Mouse (Mus musculus): Measurements from ENCODE around the gene Ephb1. TPM values are rescaled to one million over a fixed set of nuclear protein-coding genes. Genes with fewer than 3 reads are reported as not detected.

Ephb1 gene
- polyA plus RNA-seq, 1 experiment = not detected

GRCm38 (mm10) chr9:102126510-102126909, 228.0 kb downstream of the Ephb1 start:
- Histone ChIP-seq H3K4me3 (ENCODE audit: insufficient read depth, low read depth, low read length) (no peak overlapping the region), H3K4me1 (ENCODE audit: control insufficient read depth, insufficient read depth, insufficient read length, low read length) (no peaks in the 10 kb centered on the region), H3K27ac (replicated peaks; ENCODE audit: low read depth, low read length) (no peak overlapping the region)

GRCm38 (mm10) chr9:102122880-102123453, 231.5 kb downstream of the Ephb1 start:
- H3K27ac ChIP-seq (replicated peaks; ENCODE audit: low read depth, low read length) = no peak overlapping the region
- H3K4me3 ChIP-seq (ENCODE audit: insufficient read depth, low read depth, low read length) = no peak overlapping the region
- H3K4me1 ChIP-seq (ENCODE audit: control insufficient read depth, insufficient read depth, insufficient read length, low read length) = no peaks in the 10 kb centered on the region

- Histone ChIP-seq H3K27ac (replicated peaks; ENCODE audit: low read depth, low read length) (no peak overlapping the region), H3K4me1 (ENCODE audit: control insufficient read depth, insufficient read depth, insufficient read length, low read length) (no peaks in the 10 kb centered on the region), H3K4me3 (ENCODE audit: insufficient read depth, low read depth, low read length) (no peak overlapping the region)
Observed at GRCm38 (mm10) chr9:102119422-102119821, 235.1 kb downstream of the Ephb1 start.

GRCm38 (mm10) chr9:102115326-102115725, 239.2 kb downstream of the Ephb1 start:
- Histone ChIP-seq H3K4me3 (ENCODE audit: insufficient read depth, low read depth, low read length) (no peak overlapping the region), H3K4me1 (ENCODE audit: control insufficient read depth, insufficient read depth, insufficient read length, low read length) (no peaks in the 10 kb centered on the region), H3K27ac (replicated peaks; ENCODE audit: low read depth, low read length) (no peak overlapping the region)

- Histone ChIP-seq H3K4me1 (ENCODE audit: control insufficient read depth, insufficient read depth, insufficient read length, low read length) (no peaks in the 10 kb centered on the region), H3K27ac (replicated peaks; ENCODE audit: low read depth, low read length) (no peak overlapping the region), H3K4me3 (ENCODE audit: insufficient read depth, low read depth, low read length) (no peak overlapping the region)
Observed at GRCm38 (mm10) chr9:102111471-102111870, 243.0 kb downstream of the Ephb1 start.

DNA sequence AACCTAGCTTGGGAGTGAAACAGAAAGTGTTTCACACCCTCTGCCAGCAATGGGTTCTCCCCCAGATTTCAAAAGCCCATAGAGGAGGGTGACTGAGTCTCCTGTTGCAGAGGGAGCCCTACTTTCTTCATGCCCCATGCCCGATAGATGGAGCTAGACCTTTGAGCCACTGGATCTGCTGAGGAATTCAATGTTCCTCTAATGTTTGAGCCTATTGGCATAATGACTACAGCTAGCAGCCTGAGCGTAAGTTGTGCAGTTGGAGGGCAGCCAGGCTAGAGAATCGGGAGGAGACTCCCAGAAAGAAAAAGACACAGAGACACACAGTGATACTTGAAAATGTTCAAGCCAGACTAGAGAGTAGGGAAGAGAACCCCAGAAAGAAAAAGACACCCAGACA, 246.5 kb downstream of the Ephb1 start:
- H3K4me3 ChIP-seq (ENCODE audit: insufficient read depth, low read depth, low read length) = no peak overlapping the region
- H3K27ac ChIP-seq (replicated peaks; ENCODE audit: low read depth, low read length) = no peak overlapping the region
- no peaks in the 10 kb centered on the region for H3K4me1 ChIP-seq (ENCODE audit: control insufficient read depth, insufficient read depth, insufficient read length, low read length)

DNA sequence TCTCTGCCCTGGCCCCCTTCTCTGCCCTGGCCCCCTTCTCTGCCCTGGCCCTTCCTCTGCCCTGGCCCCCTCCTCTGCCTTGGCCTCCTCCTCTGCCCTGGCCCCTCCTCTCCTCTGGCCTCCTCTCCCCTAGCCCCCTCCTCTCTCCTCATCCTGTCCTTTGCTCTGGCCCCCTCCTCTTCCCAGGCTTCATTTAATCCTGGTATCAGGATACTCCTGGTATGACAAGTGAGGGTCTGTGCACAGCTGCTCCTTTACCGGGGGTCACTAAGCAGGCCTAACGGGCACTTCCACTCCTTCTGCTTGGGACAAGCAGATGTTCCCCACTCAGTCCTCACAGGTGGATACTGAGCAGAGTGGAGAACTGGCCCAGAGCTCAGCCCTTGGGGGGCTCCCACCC, 247.3 kb downstream of the Ephb1 start:
- no peak overlapping the region for H3K27ac ChIP-seq (replicated peaks; ENCODE audit: low read depth, low read length)
- H3K4me3 ChIP-seq (ENCODE audit: insufficient read depth, low read depth, low read length) = no peak overlapping the region
- no peaks in the 10 kb centered on the region for H3K4me1 ChIP-seq (ENCODE audit: control insufficient read depth, insufficient read depth, insufficient read length, low read length)

- Histone ChIP-seq H3K4me1 (ENCODE audit: control insufficient read depth, insufficient read depth, insufficient read length, low read length) (no peaks in the 10 kb centered on the region), H3K4me3 (ENCODE audit: insufficient read depth, low read depth, low read length) (no peak overlapping the region), H3K27ac (replicated peaks; ENCODE audit: low read depth, low read length) (no peak overlapping the region)
Observed at GRCm38 (mm10) chr9:102096825-102097224, 257.7 kb downstream of the Ephb1 start.

GRCm38 (mm10) chr9:102088598-102088997, 265.9 kb downstream of the Ephb1 start:
- Histone ChIP-seq H3K4me3 (ENCODE audit: insufficient read depth, low read depth, low read length) (no peak overlapping the region), H3K27ac (replicated peaks; ENCODE audit: low read depth, low read length) (no peak overlapping the region), H3K4me1 (ENCODE audit: control insufficient read depth, insufficient read depth, insufficient read length, low read length) (no peaks in the 10 kb centered on the region)

DNA sequence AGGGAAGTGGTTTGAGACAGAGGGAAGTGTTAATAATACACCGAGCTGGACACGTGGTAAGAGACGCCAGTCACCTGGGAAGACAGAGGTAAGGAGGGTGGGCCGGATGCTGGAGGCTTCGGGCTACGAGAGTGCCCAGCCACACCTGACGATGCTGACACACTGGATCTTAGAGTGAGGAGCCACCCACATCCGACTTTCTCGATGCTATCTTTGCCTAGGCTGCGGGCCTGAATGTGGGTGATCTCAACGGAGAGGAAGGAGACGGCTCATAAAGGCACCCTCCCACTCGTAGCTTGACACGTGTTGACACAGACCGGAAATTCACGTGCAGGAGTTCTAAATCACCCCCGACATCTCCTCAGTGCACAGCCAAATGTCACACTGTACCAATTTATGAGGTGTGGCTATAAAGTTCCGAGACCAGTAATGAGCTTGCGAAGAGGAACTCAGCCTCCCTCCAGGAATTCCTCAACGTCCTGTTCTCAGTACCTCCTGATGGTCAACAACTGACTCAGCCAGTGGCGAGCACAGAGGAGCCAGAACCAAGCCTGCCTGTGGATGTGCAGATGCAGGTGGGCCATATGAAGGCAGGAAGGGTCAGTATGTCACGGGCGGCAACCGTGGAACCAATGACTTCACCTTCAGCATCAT, 268.3 kb downstream of the Ephb1 start:
- Histone ChIP-seq H3K4me1 (ENCODE audit: control insufficient read depth, insufficient read depth, insufficient read length, low read length) (no peaks in the 10 kb centered on the region), H3K27ac (replicated peaks; ENCODE audit: low read depth, low read length) (no peak overlapping the region), H3K4me3 (ENCODE audit: insufficient read depth, low read depth, low read length) (no peak overlapping the region)

DNA sequence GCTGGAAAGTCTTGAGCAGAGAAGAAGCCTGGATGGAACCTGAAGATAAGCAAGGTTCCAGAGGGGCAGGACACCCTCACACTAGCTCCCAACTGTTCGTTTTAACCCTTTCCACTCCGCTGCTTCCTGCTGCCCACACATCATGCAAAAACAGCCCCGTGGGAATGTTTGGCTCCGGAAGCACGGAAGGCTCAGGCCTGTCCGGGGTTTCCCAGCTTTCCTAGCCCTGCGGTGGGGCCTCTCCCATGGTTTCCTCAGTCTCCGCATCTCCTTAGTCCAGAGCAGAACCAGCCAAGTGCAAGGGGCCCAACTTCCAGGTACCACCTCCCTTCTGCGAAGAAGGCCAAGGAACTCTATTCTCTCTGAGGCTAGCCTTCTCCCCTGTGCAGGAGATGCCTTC, 269.0 kb downstream of the Ephb1 start:
- no peak overlapping the region for H3K4me3 ChIP-seq (ENCODE audit: insufficient read depth, low read depth, low read length)
- H3K27ac ChIP-seq (replicated peaks; ENCODE audit: low read depth, low read length) = no peak overlapping the region
- H3K4me1 ChIP-seq (ENCODE audit: control insufficient read depth, insufficient read depth, insufficient read length, low read length) = no peaks in the 10 kb centered on the region

- Histone ChIP-seq H3K4me1 (ENCODE audit: control insufficient read depth, insufficient read depth, insufficient read length, low read length) (no peaks in the 10 kb centered on the region), H3K4me3 (ENCODE audit: insufficient read depth, low read depth, low read length) (no peak overlapping the region)
Observed at GRCm38 (mm10) chr9:102080934-102081333, 273.6 kb downstream of the Ephb1 start.

GRCm38 (mm10) chr9:102079151-102079550, 275.3 kb downstream of the Ephb1 start:
- no peak overlapping the region for H3K27ac ChIP-seq (replicated peaks; ENCODE audit: low read depth, low read length)
- H3K4me3 ChIP-seq (ENCODE audit: insufficient read depth, low read depth, low read length) = no peak overlapping the region
- H3K4me1 ChIP-seq (ENCODE audit: control insufficient read depth, insufficient read depth, insufficient read length, low read length) = no peaks in the 10 kb centered on the region

More at GRCm38 (mm10) chr9:102080934-102081333, 273.6 kb downstream of the Ephb1 start:
- no peak overlapping the region for H3K27ac ChIP-seq (replicated peaks; ENCODE audit: low read depth, low read length)

DNA sequence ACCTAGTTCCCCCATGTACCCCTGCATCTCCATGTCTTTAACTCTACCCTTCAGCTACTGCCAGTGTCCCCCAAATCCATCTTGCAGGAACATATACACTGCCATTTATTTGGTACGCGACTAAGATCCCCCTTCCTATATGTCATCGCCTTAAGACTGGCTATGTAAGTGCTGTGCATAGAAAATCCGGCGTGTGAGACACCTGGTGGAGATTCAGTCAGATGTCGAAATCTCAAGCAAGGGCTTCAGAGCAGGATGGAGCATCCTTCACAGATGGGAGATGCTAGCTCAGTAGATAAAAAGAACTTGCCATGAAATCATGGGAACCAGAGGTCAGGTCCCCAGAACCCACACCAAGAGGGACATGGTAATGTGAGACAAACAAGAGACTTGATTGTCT, 276.3 kb downstream of the Ephb1 start:
- Histone ChIP-seq H3K4me3 (ENCODE audit: insufficient read depth, low read depth, low read length) (no peak overlapping the region), H3K27ac (replicated peaks; ENCODE audit: low read depth, low read length) (no peak overlapping the region), H3K4me1 (ENCODE audit: control insufficient read depth, insufficient read depth, insufficient read length, low read length) (no peaks in the 10 kb centered on the region)

DNA sequence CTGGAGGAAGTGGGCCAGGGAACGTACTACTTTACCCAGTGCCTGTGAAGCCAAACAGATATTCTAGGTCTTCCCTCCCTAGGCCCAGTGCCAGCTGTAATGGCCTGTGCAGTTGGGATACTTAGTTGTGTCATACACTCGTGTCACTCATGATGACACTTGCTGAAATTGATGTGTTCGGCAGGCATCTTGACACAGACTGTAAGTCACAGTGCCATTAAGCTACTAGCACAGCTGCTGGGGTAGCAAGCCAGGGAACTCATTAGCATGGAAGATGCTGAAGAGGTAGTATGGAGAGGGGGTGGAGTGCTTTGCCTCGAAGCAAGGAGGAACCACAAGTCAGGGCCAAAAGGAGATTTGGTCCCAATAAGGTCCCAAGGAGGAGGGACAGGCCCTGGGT, 279.0 kb downstream of the Ephb1 start:
- Histone ChIP-seq H3K27ac (replicated peaks; ENCODE audit: low read depth, low read length) (no peak overlapping the region), H3K4me1 (ENCODE audit: control insufficient read depth, insufficient read depth, insufficient read length, low read length) (no peaks in the 10 kb centered on the region), H3K4me3 (ENCODE audit: insufficient read depth, low read depth, low read length) (no peak overlapping the region)

DNA sequence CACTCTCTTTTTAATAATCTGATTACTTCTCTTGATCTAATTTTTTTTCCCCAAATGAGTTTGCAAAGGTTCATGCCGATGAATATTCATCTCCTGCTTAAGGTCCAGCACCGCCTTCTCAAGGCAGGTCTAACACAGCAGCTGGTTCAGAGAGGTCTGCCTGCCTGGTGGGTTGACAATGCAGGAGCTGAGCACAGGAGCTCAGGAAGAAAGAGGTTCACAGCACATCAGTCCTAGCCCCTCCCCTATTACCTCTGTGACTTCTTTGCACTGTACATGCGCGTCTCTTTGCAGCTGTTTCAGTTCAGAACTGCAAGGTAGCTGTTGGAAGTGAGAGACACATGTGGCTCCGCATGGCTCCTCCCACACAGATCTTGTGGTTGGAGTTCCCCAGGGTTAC, 281.1 kb downstream of the Ephb1 start:
- H3K4me3 ChIP-seq (ENCODE audit: insufficient read depth, low read depth, low read length) = no peak overlapping the region
- no peaks in the 10 kb centered on the region for H3K4me1 ChIP-seq (ENCODE audit: control insufficient read depth, insufficient read depth, insufficient read length, low read length)
- H3K27ac ChIP-seq (replicated peaks; ENCODE audit: low read depth, low read length) = no peak overlapping the region

Data from brown adipose tissue, adult 24 weeks (tissue).